Mouse (Mus musculus) spleen, adult 18-20 months (tissue): ENCODE results near the gene Pik3ap1.
A peak's percentile ranks its signal among the peaks of the same experiment; 100 is the strongest.

Source experiments
- DNase-seq, 2 experiments: peaks; one replicate each; pipeline ENCODE4 v3.0.0; 2022; ENCODE audit warnings: mixed read lengths in 2 of 2

The Pik3ap1 gene

DNA sequence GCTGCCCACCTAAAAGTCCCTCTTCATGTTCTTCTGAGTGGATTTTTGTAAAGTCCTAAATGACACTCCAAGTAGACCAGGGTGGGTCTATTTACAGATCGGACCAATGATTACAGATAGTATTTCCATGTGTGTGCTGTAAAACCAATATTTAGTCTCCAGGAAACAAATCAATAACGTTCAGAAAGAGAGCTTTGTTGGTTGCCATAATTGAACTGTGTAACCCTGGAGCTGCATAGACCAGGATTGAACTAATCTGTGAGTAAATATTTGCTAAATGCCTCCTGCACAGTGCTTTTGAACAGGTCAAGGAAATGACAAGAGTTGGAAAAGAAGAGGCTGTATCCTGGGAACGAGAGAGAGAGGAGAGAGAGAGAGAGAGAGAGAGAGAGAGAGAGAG lies 109.3 kb downstream of the Pik3ap1 start:
- DNase-seq = no peak

- no peak for DNase-seq
Measured at GRCm38 (mm10) chr19:41270906-41271305, 114.0 kb downstream of the Pik3ap1 start.

DNA sequence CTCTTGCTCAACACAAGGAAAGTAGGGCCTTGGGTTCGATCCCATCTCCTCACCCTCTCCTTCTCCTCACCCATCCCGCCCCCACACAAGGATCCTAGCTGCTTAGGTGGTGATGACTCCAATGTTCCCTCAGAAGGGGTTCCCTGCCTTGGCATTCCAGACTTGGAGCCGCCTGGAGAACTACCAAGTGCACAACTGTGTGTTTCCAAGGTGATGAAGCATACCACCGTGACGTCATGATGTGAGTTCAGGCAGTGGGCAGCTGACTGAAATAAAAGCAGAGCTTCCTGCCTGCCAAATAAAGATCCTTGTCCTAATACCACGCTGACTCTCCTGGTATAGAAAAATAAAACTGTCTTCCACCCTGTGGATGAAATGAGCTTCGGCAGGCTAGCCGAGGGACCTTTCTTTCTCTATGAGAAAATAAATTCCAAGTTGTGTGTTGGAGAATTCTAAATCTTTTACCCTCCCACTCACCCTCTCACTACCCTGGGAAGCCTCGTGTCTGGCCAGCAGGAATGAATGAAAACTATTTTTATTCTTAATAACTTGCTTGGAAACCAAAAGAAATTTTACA lies 114.7 kb downstream of the Pik3ap1 start:
- DNase-seq = no peak

DNA sequence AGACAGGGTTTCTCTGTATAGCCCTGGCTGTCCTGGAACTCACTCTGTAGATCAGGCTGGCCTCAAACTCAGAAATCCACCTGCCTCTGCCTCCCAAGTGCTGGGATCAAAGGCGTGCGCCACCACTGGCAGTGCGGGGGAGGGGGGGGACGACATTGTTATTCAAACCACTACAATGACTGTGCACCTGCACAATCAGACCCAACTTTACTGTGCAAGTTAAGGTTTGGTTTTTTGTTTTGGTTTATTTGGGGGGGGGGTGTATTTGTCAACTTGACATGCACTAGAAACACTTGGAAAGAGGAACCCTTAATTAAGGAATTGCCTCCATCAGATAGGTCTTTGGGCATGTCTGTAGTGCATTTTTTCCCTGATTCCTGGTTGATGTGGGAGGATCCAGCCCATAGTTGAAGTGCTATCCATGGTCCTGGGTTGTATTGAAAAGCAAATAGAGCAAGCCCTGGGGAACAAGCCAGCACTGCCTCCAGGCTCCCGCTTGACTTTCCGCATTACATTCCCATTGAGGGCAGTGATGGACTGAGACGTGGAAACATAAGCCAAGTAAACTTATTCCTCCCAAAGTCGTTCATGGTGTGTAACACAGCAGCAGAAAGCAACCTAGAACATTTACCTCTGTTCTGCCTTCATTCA lies 118.5 kb downstream of the Pik3ap1 start:
- no peak for DNase-seq

- DNase-seq = no peak
Measured at GRCm38 (mm10) chr19:41264331-41264799, 120.5 kb downstream of the Pik3ap1 start.

DNA sequence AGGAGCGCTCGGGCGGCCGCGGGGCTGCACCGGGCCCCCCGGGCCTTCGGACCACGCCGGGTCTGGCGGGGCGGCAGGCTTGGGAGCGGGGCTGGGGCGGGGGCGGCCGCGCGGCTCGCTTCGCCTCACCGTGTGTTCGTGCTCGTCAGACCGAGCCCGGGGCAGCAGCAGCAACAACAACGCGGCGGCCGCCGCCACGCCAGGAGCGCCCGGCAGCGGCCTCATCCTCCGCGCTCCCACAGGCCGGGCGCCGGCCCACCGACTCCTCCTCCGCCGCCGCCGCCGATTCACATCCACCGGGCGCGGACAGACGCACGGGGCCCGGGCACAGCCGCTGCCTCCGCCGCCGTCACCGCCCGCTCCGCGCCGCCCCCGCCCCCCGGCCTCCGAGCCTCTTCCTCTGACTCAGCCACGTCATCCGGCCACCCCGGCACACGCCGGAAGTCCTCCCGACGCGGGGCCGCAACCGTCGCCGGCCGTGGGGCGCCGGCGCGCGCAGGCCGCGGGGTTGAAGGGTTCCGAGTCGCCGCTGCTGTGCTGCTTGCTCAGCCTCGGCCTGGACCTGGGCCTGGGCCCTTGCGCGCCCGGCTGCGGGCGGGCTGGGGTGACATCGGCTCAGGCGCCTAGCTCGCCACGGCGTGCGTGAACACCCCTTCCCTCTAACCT lies 121.1 kb downstream of the Pik3ap1 start, which contains the start of gene Tm9sf3:
TSS of gene Tm9sf3 (minus strand) at position 368 of the 666 bp plus-strand sequence.
- DNase-seq = peak; percentile 76 to 83

GRCm38 (mm10) chr19:41262712-41263629 lies 121.9 kb downstream of the Pik3ap1 start:
- peak; percentile 60 to 73 for DNase-seq

- DNase-seq = no peak
Measured at GRCm38 (mm10) chr19:41260736-41261135, 124.2 kb downstream of the Pik3ap1 start.

- DNase-seq = no peak
Measured at GRCm38 (mm10) chr19:41259256-41259655, 125.6 kb downstream of the Pik3ap1 start.

DNA sequence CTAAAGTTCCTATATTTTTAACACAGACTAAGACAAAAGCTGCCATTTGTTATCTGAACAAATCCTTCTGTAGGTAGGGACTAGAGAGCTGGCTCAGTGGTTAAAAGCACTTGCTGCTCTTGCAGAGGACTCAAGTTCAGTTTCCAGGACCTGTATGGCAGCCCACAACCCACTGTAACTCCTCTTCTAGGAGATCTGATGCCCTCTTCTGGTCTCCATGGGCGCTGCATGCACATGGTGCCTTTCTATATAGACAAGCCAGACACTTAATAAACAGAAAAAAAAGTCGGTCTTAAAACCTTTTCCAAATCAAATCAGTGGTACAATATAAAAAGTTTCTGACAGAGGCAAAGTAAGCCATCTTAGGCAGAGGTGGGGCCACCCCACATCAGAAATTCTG lies 126.2 kb downstream of the Pik3ap1 start:
- peak; percentile 23 to 66 for DNase-seq

GRCm38 (mm10) chr19:41254584-41254983 lies 130.3 kb downstream of the Pik3ap1 start:
- no peak for DNase-seq

DNA sequence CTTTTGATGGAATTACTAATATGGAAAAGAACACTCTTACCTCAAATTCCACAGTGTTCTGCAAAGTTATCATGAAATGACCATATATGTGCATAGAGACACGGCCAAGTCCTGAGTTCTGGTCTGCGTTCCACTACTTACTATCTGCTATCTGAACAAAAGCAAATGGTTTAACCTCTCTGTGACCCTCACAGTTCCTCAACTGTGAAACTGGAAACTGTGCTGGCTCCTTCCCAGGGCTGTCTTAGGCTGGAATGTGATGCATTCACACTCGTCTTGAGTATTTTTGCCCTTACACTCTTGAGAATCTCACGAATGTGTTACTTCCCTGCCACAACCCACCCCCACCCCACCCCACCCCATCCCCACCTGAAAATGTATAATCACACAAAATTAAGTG lies 135.9 kb downstream of the Pik3ap1 start:
- no peak for DNase-seq

DNA sequence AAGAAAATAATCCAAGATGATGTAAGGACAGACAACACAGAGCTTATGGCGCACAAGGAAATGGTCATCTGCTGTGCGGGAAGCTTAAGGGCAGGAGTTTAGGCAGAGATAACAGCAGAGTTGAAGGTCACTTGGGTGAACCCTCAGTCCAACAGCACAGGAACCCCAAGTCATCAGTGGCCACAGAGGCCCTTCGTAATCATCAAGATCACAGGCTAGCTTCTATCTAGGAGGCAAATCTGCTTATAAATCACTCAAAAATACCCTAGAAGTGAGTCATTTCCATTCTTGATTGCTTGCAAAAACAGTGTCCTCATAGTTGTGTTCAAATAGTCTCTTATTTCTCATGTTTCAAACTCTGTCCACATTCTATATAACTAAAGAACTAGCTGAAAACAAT lies 136.6 kb downstream of the Pik3ap1 start:
- no peak for DNase-seq

DNA sequence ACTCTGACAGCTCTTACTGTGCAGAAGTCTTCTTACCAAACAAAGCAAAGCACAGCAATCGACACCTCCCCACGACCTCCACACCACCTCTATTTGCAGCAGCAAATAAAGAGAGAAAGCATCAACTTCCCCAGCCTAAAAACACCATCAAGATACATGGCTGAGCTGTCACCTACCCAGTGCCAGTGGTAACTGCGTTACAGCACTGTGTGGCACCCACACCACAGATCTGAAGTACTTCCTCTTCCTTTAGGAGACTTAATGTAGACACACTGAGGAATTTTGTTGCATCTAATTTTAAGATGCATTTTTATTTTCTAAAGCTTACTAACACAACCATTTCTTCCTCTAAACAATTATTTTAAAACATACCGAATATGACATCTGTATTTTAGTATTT lies 138.6 kb downstream of the Pik3ap1 start:
- no peak for DNase-seq

DNA sequence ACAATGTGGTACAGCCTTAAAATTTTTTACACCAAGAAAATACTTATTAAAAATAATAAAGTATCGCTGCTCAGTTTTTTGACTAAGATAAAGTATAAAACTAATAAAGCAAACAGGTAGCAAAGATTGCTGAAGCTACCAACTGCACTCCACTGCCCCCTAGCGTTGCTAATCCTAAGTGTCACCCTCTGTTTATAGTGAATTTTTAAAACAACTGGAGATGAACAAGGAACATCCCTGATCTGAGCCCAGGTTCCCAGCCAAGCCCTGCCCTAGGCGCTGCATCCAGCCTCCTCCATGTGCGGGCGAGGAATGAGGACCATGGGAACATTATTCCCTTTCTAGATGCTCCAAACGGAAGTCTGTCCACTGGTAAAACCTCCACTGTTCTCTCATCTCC lies 140.3 kb downstream of the Pik3ap1 start:
- DNase-seq = peak in 1 of 2 experiments; percentile 53

DNA sequence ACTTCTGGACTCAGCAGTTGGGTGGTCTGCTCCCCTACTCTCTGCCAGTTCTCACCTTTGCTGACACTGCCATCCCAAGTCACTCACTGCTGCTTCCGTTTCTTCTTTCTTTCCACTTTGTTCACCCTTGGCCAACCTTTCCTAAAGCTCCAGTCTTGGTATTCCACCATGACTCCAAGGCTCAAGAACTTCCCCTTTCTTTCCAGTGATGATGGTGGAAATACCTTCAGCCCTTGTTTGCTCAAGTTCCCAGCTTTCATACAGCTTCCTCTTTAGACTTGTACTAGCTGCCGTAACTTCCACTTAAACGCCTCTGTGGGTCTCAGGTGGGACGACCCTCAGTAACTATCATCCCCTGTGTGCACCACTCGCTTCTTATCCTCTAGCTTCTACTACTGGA lies 142.9 kb downstream of the Pik3ap1 start:
- no peak for DNase-seq

DNA sequence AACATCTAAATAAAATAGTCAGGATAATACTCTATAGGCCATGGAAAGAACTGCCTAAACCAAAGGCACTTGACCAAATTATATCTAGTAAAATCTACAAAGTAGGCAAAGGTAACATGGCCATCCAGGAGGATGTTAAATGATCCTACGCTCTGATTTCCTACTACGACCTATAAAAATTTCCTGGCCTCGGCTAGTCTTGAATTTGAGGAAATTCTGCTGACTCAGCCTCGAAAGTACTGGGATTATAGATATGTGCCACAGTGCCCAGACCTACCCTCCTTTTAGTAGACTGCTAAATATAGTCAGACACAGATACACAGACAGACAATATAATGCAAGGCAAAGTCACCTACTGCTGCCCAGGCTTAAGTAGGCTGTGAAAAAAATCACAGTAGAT lies 151.2 kb downstream of the Pik3ap1 start:
- no peak for DNase-seq
